Mouse (Mus musculus) C3H10T1/2 (cell line): ENCODE measurements around the gene Ctcfl. TPM values are rescaled to one million over a fixed set of nuclear protein-coding genes. Genes with fewer than 3 reads are reported as not detected.

Experiments
- polyA plus RNA-seq, 2 experiments: library from polyadenylated mRNA; unstranded; fragments of >200 nt; fragmentation: generic; extraction: Trizol; gene quantifications; one replicate each; pipeline ENCODE4 v1.2.1; 2012; ENCODE audit warnings: missing spikeins in 2 of 2

Ctcfl gene
- not detected for polyA plus RNA-seq

GRCm38 (mm10) chr2:173119023-173119944 is at the start of gene Ctcfl:
Gene Ctcfl, minus strand, starts transcription at chr2:173119525.

GRCm38 (mm10) chr2:173152436-173153151 is 33.3 kb upstream of the Ctcfl start, which contains the start of gene Pck1:
Gene Pck1, plus strand, starts transcription at chr2:173153048.

Other genes with a start within 250 kb of the Ctcfl start
- gene Bmp7, start 179.2 kb downstream of the Ctcfl start, polyA plus RNA-seq, result not detected
- not detected for gene Spo11, start 141.8 kb downstream of the Ctcfl start, polyA plus RNA-seq
- gene Rae1, start 119.4 kb downstream of the Ctcfl start, polyA plus RNA-seq, result 10 to 100 TPM; 22.7 to 53.4 TPM
- 10 to 100 TPM in 1 of 2 experiments, 1 to 10 TPM in 1; 3.9 to 11.9 TPM for gene Rbm38, start 99.0 kb downstream of the Ctcfl start, polyA plus RNA-seq
- not detected for gene Pck1, start 33.5 kb upstream of the Ctcfl start, polyA plus RNA-seq
- 1 to 10 TPM in 1 of 2 experiments, under 1 TPM in 1; 0.04 to 1.3 TPM for gene Zbp1, start 99.4 kb upstream of the Ctcfl start, polyA plus RNA-seq
- gene Pmepa1, start 157.0 kb upstream of the Ctcfl start, polyA plus RNA-seq, result 10 to 100 TPM; 29.1 to 38.0 TPM